Mouse (Mus musculus): Measurements from ENCODE around the gene Cdc20b. TPM values are rescaled to one million over a fixed set of nuclear protein-coding genes. Genes with fewer than 3 reads are reported as not detected.
A peak's percentile ranks its signal among the peaks of the same experiment; 100 is the strongest.

Cdc20b gene
- polyA plus RNA-seq, 1 experiment from 2014 or later, result 2.1 TPM

DNA sequence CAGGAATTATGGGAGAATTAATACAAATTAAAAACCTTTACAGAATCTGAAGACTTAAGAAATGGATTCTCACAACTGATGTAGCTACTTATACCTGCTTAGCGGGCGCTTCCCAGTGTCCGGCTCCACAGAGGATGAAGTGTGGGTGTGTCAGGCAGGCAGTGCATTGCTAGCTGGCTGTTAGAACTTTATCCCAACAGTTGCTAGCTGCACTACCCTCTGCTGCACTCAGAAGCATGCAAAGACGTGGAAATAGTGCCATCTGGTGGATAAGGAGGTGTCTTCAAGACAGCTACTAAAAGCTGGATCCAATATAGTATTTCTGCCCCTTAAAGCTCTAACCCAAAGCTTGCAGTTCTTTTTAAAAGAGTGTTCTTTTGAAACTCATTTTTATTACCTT is 941 bp downstream of the Cdc20b start:
- H3K27me3 ChIP-seq (ENCODE audit: control insufficient read depth, insufficient read depth, low read length), result peaks cover 27% of the 10 kb centered on the region
- ATAC-seq (ENCODE audit: low FRiP score) (peak; percentile 70), DNase-seq (ENCODE audit: low spot score) (peak; percentile 90)
- no peak overlapping the region for H3K9ac ChIP-seq (ENCODE audit: low read depth, low read length)
- H3K36me3 ChIP-seq (ENCODE audit: control insufficient read depth, insufficient read depth, low read length), result no peaks in the 10 kb centered on the region
- H3K9me3 ChIP-seq (ENCODE audit: control insufficient read depth, low read length), result no peaks in the 10 kb centered on the region
- peak overlapping the region; percentile 97 for H3K4me2 ChIP-seq (replicated peaks; ENCODE audit: low read depth, low read length)
- WGBS, result under 1% methylated on average over 4 of the region's 4 CpGs
- H3K4me3 ChIP-seq (ENCODE audit: low read depth, low read length), result peak overlapping the region; percentile 50; the same call in 1 of the 2 replicates
- H3K27ac ChIP-seq (ENCODE audit: low read depth, low read length), result no peak overlapping the region
- peaks cover 7% of the 10 kb centered on the region for H3K4me1 ChIP-seq (replicated peaks; ENCODE audit: control insufficient read depth, insufficient read depth, low read length)

DNA sequence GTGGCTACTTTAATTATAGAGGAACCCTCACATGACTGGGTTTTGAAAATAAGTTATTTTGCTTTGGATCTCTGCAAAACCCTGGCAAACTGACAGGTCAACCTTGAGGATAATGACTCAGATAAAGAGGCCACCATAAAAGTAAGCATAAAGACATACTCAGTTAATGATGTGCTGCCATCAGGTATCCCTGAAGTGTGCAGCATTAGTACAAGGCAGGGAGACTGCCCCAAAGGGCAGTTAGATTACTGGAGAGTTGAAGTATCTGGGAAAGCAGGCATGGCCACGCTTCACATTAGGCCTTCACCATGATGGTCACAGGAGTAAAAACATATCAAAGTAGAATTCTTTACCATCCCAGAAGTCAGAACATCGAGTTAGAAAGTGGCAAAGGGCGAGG is 10.0 kb downstream of the Cdc20b start:
- ATAC-seq (ENCODE audit: low FRiP score), result no peak
- Histone ChIP-seq H3K4me2 (replicated peaks; ENCODE audit: low read depth, low read length) (peak overlapping the region; percentile 37), H3K4me1 (replicated peaks; ENCODE audit: control insufficient read depth, insufficient read depth, low read length) (no peaks in the 10 kb centered on the region), H3K9ac (ENCODE audit: low read depth, low read length) (no peak overlapping the region), H3K27me3 (ENCODE audit: control insufficient read depth, insufficient read depth, low read length) (no peaks in the 10 kb centered on the region), H3K4me3 (ENCODE audit: low read depth, low read length) (peak overlapping the region; percentile 46), H3K27ac (ENCODE audit: low read depth, low read length) (no peak overlapping the region), H3K36me3 (ENCODE audit: control insufficient read depth, insufficient read depth, low read length) (no peaks in the 10 kb centered on the region), H3K9me3 (ENCODE audit: control insufficient read depth, low read length) (no peaks in the 10 kb centered on the region)
- no peak for DNase-seq (ENCODE audit: low spot score)
- WGBS, result 81% methylated on average over 3 of the region's 3 CpGs

DNA sequence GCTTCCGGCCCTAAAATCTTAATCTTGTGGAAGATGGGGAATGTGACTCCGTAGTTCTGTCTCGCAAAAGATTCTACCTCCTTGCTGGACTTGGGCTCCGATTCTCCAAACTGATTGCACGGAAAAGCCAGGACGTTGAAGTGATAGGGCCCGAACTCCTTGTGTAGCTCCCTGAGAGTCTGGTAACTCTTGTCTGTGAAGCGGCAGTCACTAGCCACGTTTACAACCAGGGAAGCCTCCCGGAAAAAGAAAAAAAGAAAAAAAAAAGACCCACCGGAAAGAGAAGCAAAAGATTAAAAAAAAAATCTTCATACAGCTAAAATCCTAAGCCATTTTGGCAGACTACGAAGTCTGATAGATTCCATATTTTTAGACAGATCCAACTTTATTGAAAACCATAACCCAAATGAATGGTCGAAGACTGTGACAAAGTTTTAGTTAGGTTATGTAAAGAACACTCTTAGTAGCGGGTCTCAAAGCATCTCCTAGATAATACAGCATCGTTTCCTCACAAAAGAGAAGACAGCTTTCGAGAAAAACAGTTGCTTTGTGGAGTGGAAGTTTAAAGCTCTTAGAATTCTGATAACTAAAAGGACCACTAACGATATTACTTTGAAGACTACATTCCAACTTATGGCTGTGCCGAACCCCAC is 10.7 kb downstream of the Cdc20b start:
- WGBS, result 35% methylated on average over 18 of the region's 18 CpGs
- Histone ChIP-seq H3K9ac (ENCODE audit: low read depth, low read length) (peak overlapping the region; percentile 65), H3K4me2 (replicated peaks; ENCODE audit: low read depth, low read length) (peak overlapping the region; percentile 37), H3K4me1 (replicated peaks; ENCODE audit: control insufficient read depth, insufficient read depth, low read length) (no peaks in the 10 kb centered on the region), H3K9me3 (ENCODE audit: control insufficient read depth, low read length) (no peaks in the 10 kb centered on the region), H3K27me3 (ENCODE audit: control insufficient read depth, insufficient read depth, low read length) (no peaks in the 10 kb centered on the region), H3K36me3 (ENCODE audit: control insufficient read depth, insufficient read depth, low read length) (no peaks in the 10 kb centered on the region), H3K27ac (ENCODE audit: low read depth, low read length) (0 out of 2 replicates have a peak overlapping the region, but pooled peaks have one; percentile 11), H3K4me3 (ENCODE audit: low read depth, low read length) (peak overlapping the region; percentile 46)
- peak; percentile 36 for DNase-seq (ENCODE audit: low spot score)
- no peak for ATAC-seq (ENCODE audit: low FRiP score)

DNA sequence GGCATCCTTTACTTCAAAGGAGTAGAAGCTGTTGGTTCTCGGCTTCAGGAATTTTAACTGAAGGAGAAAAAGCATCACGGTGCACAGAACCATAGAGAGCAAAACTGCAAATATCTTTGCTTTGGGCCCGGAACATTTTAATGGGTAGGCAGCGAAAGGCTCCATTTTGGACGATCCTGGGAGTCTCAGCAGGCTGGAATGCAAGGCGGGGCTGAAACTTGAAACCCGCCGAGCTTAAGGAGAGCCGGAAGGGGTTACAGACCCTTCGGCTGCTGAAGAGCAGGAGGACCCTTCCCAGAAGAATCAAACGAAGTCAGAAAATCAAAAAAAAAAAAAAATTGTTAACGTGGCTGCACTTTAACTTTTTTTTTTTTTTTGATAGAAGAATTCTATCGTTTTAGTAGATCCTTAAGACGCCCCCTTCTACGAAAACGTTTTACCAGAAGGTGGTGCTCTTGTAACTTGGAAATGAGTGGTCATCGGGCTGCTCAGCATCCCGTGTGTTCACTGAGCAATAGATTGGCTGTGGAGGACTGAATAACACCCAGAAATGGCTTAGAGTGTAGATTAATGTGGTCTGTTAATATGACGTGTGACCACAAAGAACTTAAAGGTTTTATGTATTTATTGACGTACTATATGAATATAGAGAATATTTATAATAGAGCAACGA is 11.4 kb downstream of the Cdc20b start, which contains the start of gene Gpx8:
Gpx8 (minus strand) TSS at position 200 of the 673 bp plus-strand sequence.
- no peaks in the 10 kb centered on the region for H3K36me3 ChIP-seq (ENCODE audit: control insufficient read depth, insufficient read depth, low read length)
- 7% methylated on average over 21 of the region's 21 CpGs for WGBS
- H3K9ac ChIP-seq (ENCODE audit: low read depth, low read length), result peak within 1 kb of the TSS; percentile 65
- H3K4me1 ChIP-seq (replicated peaks; ENCODE audit: control insufficient read depth, insufficient read depth, low read length), result no peaks in the 10 kb centered on the region
- H3K9me3 ChIP-seq (ENCODE audit: control insufficient read depth, low read length), result no peaks in the 10 kb centered on the region
- ATAC-seq (ENCODE audit: low FRiP score) (peak; percentile 87), DNase-seq (ENCODE audit: low spot score) (peak; percentile 82)
- H3K27me3 ChIP-seq (ENCODE audit: control insufficient read depth, insufficient read depth, low read length), result no peaks in the 10 kb centered on the region
- peak within 1 kb of the TSS; percentile 46 for H3K4me3 ChIP-seq (ENCODE audit: low read depth, low read length)
- 0 out of 2 replicates have a peak within 1 kb of the TSS, but pooled peaks have one; percentile 11 for H3K27ac ChIP-seq (ENCODE audit: low read depth, low read length)
- peak within 1 kb of the TSS; percentile 37 for H3K4me2 ChIP-seq (replicated peaks; ENCODE audit: low read depth, low read length)

DNA sequence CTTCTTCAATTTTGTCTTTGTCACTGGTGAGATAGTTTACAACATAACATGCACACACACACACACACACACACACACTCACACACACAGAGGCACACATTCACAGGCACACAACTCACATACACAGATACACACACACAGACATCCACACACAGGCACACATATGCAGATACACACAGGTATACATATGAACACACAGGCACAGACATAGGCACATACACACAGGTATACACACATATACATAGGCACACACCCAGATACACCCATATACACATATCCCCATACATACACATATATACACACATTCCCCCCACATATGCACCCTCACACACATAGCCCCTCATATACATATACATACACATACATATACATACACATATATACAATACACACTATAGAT is 12.1 kb downstream of the Cdc20b start:
- Histone ChIP-seq H3K4me1 (replicated peaks; ENCODE audit: control insufficient read depth, insufficient read depth, low read length) (no peaks in the 10 kb centered on the region), H3K4me3 (ENCODE audit: low read depth, low read length) (no peak overlapping the region), H3K27me3 (ENCODE audit: control insufficient read depth, insufficient read depth, low read length) (no peaks in the 10 kb centered on the region), H3K36me3 (ENCODE audit: control insufficient read depth, insufficient read depth, low read length) (no peaks in the 10 kb centered on the region), H3K27ac (ENCODE audit: low read depth, low read length) (no peak overlapping the region), H3K9ac (ENCODE audit: low read depth, low read length) (no peak overlapping the region), H3K9me3 (ENCODE audit: control insufficient read depth, low read length) (no peaks in the 10 kb centered on the region), H3K4me2 (replicated peaks; ENCODE audit: low read depth, low read length) (no peak overlapping the region)
- ATAC-seq (ENCODE audit: low FRiP score) (peak; percentile 48), DNase-seq (ENCODE audit: low spot score) (no peak)

DNA sequence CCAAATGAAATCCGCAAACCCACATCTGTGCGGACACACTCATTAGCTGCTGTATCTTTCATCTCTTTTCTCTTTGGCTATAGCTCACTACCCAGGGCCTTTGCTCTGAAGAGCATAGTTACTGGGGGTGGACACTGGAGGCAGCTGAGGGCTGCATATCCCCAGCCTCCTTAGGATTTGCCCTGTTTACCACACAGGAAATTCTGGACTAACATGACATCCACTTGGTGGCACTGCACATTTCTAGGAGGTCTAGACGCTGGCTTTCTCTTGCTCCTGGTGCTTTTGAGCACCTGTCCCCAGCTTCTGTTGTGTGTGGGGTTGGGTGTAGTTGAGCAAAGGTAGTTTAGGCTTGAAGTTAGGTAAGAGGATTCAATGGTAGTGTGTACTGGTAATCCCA is 12.7 kb downstream of the Cdc20b start:
- WGBS, result 86% methylated on average over 3 of the region's 3 CpGs
- Histone ChIP-seq H3K4me1 (replicated peaks; ENCODE audit: control insufficient read depth, insufficient read depth, low read length) (no peaks in the 10 kb centered on the region), H3K36me3 (ENCODE audit: control insufficient read depth, insufficient read depth, low read length) (no peaks in the 10 kb centered on the region), H3K9ac (ENCODE audit: low read depth, low read length) (no peak overlapping the region), H3K9me3 (ENCODE audit: control insufficient read depth, low read length) (no peaks in the 10 kb centered on the region), H3K27ac (ENCODE audit: low read depth, low read length) (no peak overlapping the region), H3K4me3 (ENCODE audit: low read depth, low read length) (no peak overlapping the region), H3K27me3 (ENCODE audit: control insufficient read depth, insufficient read depth, low read length) (no peaks in the 10 kb centered on the region), H3K4me2 (replicated peaks; ENCODE audit: low read depth, low read length) (no peak overlapping the region)
- DNase-seq (ENCODE audit: low spot score) (no peak), ATAC-seq (ENCODE audit: low FRiP score) (no peak)

DNA sequence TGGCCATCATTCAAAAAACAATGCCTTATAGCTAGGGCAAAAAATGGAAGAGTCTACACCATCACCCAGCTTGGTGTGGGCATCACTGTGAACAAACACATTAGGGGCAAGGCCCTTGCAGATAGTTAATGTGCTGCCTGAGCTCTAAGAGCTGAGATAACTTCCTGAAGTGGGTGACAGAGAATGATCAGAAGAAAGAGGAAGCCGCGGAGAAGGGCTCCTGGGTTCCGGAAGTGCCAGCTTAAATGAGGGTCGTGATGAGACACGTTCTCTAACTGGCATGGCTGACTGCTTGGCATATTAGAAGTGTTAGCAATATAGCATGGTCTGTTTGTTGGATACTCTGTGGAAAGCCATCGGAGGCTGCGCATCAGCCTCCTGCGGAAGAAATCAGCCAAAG is 19.3 kb downstream of the Cdc20b start:
- no peaks in the 10 kb centered on the region for H3K9me3 ChIP-seq (ENCODE audit: control insufficient read depth, low read length)
- no peak overlapping the region for H3K4me3 ChIP-seq (ENCODE audit: low read depth, low read length)
- H3K27ac ChIP-seq (ENCODE audit: low read depth, low read length), result no peak overlapping the region
- 95% methylated on average over 8 of the region's 8 CpGs for WGBS
- no peak overlapping the region for H3K4me2 ChIP-seq (replicated peaks; ENCODE audit: low read depth, low read length)
- H3K9ac ChIP-seq (ENCODE audit: low read depth, low read length), result no peak overlapping the region
- ATAC-seq (ENCODE audit: low FRiP score) (no peak), DNase-seq (ENCODE audit: low spot score) (no peak)
- no peaks in the 10 kb centered on the region for H3K27me3 ChIP-seq (ENCODE audit: control insufficient read depth, insufficient read depth, low read length)
- no peaks in the 10 kb centered on the region for H3K36me3 ChIP-seq (ENCODE audit: control insufficient read depth, insufficient read depth, low read length)
- H3K4me1 ChIP-seq (replicated peaks; ENCODE audit: control insufficient read depth, insufficient read depth, low read length), result no peaks in the 10 kb centered on the region

DNA sequence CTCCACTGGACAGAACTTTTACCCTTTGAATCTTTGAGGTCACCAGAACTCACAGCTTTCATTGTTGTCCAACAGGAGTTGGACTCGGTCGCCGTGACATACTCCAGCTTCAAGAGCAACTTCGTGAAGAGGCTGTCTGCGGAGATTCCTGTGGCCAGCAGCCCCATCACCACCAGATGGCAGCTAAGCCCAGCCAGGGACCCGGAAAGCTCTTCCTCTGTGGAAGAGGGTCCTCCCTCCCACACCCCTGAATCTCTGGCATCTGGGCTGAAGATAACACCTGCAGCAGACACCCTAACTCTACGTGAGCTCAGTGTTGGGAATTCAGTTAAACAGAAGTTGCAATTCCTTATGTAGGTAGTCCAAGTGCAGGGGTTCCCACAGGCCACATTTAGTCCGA is 20.9 kb downstream of the Cdc20b start:
- no peaks in the 10 kb centered on the region for H3K36me3 ChIP-seq (ENCODE audit: control insufficient read depth, insufficient read depth, low read length)
- WGBS, result 45% methylated on average over 8 of the region's 8 CpGs
- no peaks in the 10 kb centered on the region for H3K27me3 ChIP-seq (ENCODE audit: control insufficient read depth, insufficient read depth, low read length)
- DNase-seq (ENCODE audit: low spot score) (no peak), ATAC-seq (ENCODE audit: low FRiP score) (no peak)
- no peak overlapping the region for H3K4me2 ChIP-seq (replicated peaks; ENCODE audit: low read depth, low read length)
- no peak overlapping the region for H3K4me3 ChIP-seq (ENCODE audit: low read depth, low read length)
- no peaks in the 10 kb centered on the region for H3K9me3 ChIP-seq (ENCODE audit: control insufficient read depth, low read length)
- no peak overlapping the region for H3K27ac ChIP-seq (ENCODE audit: low read depth, low read length)
- H3K9ac ChIP-seq (ENCODE audit: low read depth, low read length), result no peak overlapping the region
- no peaks in the 10 kb centered on the region for H3K4me1 ChIP-seq (replicated peaks; ENCODE audit: control insufficient read depth, insufficient read depth, low read length)

DNA sequence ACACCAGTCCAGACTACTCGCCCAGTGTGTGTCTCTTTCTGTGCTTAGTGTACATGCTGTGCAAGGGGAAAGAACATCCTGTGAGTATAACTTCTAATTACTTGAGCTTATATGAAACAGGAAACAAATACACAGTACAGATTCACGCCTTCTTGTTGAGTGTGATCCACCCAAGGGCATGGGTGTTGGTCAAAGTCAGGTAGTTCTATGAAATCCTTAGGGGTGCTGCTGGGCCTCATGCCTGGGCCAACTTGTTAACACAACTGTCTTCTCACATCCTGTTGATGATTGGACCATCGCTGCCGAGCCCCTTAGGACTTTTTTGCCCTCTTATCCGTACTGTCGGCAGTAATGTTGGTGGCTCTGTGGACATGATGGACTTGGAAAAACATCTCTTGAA is 26.8 kb downstream of the Cdc20b start:
- Histone ChIP-seq H3K9me3 (ENCODE audit: control insufficient read depth, low read length) (no peaks in the 10 kb centered on the region), H3K4me2 (replicated peaks; ENCODE audit: low read depth, low read length) (no peak overlapping the region), H3K27ac (ENCODE audit: low read depth, low read length) (no peak overlapping the region), H3K36me3 (ENCODE audit: control insufficient read depth, insufficient read depth, low read length) (no peaks in the 10 kb centered on the region), H3K4me1 (replicated peaks; ENCODE audit: control insufficient read depth, insufficient read depth, low read length) (no peaks in the 10 kb centered on the region), H3K4me3 (ENCODE audit: low read depth, low read length) (no peak overlapping the region), H3K27me3 (ENCODE audit: control insufficient read depth, insufficient read depth, low read length) (no peaks in the 10 kb centered on the region), H3K9ac (ENCODE audit: low read depth, low read length) (no peak overlapping the region)
- ATAC-seq (ENCODE audit: low FRiP score) (no peak), DNase-seq (ENCODE audit: low spot score) (no peak)
- WGBS, result 91% methylated on average over 6 of the region's 6 CpGs

All from hindbrain, embryonic 11.5 days (tissue).